Mouse (Mus musculus) adrenal gland, adult (tissue): ENCODE data around the gene Vsig10.
"Not testable (repeated sequence)": the region's sequence is repeated elsewhere in the genome, so short reads cannot be mapped to it uniquely, and the experiment has no call there.

Experiments
- DNase-seq, 2 experiments: peaks; one replicate each; pipeline ENCODE4 v3.0.0; 2022 to 2023; ENCODE audit warnings: low spot score in 1 of 2; ENCODE audit not compliant: inconsistent age in 2 of 2

The Vsig10 gene

DNA sequence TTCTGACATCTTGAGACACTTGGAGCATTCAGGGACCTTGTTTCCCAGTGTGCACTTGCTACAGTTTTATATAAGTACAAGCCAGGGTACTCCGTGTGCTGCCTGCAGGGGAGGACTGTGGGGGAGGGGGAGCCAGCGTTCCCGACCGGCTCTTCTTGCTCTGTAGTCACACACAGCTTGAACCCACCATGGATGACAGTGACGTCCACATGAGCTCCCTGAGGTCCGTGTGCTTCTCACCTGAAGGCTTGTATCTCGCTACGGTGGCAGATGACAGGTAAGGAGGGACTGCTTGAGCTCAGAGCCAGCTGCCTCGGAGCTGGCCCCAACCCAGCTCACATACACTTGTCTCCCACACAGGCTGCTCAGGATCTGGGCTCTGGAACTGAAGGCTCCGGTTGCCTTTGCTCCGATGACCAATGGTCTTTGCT, 57.5 kb downstream of the Vsig10 start:
- DNase-seq: no peak

DNA sequence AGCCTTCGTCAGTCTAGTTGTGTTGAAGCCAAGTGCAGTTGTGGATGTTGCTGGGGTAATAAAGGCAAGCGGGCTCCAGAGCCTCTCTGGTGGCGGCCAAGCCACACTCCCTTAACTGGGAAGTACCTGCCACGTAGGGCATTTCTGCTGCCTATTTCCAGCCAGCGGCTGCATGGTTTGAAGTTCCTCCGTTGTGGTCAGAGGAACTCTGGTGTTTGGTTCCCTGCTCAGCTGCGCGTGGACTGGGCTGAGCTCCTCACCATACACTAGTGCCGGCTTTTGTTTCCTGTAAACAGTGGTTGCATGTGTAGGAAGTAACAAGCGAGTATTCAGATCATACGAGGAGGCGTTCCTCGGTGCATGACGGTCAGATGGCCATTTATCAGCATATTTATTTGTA, 58.8 kb downstream of the Vsig10 start:
- not testable (repeated sequence) for DNase-seq

- DNase-seq: no peak
Observed at GRCm38 (mm10) chr5:117380199-117380598, 61.3 kb downstream of the Vsig10 start.

- DNase-seq: no peak
Observed at GRCm38 (mm10) chr5:117381785-117382184, 62.9 kb downstream of the Vsig10 start.

DNA sequence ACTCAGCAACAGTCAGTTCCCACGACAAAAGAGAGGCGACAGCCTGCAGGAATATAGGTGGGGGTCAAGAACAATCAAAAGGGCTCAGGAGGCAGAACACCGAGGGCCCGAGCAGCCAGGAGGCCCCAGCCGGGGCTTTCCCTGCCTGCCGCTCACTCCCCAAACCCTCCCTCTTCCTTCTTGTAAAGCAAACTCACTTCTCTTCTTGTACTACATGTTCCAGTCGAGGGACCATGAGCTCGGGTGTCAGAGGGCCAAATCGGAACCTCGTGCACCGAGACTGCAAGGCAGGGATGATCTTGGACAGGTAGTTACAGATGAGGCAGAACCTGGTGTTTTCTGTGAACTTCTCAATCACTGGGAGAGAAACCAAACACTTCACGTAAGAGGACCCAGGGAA, 64.3 kb downstream of the Vsig10 start:
- DNase-seq: peak in 1 of 2 experiments; percentile 29

- DNase-seq: peak in 1 of 2 experiments; percentile 82
Observed at GRCm38 (mm10) chr5:117388296-117388751, 69.4 kb downstream of the Vsig10 start.

DNA sequence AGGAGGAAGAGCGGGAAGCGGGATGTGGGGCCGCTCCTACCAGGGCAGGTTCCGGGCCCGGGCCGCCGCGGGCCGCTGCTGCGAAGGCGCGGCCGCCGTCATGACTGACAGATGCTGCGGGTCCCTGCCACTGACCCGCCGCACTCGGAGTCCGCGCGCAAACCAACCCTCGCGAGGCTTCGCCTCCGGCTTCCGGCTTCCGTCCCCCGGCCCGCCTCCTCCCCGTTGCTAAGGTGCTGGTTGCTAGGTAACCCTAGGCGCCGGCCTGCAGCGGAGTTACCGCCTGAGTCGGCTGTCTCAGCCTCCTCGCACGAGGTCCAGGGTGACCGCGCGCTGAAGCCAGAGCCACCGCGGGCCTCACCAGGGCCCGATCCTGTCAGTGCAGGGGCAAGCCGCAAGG, 70.0 kb downstream of the Vsig10 start, which contains the start of gene Rfc5:
Gene Rfc5, minus strand, starts transcription at position 171 of the 400 bp plus-strand sequence.
- DNase-seq: peak; percentile 97

- no peak for DNase-seq
Observed at GRCm38 (mm10) chr5:117390895-117391294, 72.0 kb downstream of the Vsig10 start.

DNA sequence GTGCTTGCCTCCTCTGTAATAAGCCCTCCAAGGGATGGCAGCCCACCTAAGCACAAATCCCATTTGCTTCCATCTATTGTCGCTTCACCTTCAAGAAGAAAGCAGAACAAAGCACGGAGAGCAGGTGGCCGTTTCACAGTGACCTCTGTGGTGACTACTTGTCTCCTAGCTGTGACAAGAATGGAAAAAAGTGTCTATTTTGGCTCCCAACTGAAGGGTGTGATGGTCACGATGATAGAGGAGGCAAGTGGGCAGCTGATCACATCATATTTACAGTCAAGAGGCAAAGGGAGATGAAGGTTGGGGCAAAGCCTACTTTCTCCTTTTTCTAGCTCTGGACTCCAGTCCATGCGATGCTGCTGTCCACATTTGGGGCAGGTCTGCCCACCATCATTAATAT, 77.0 kb downstream of the Vsig10 start:
- no peak for DNase-seq

DNA sequence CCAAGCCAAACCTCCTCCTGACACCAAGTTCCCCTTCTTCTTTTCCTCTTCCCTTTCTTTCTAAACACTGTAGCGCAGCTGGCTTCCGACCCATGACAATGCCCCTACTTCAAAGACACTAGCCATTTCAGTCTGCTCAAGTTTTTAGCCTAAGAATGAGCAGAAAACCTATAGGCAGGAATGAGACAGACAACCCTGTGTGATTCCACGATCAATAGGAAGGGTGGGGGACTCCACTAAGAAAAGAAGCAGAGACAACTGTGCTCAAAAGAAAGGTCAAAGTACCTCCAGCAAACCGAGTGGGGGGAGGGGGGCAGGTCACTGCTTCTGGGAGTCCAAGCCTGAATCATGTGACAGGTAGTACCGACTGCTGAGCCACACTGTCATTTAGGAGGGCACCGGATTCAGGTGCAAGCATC, 77.7 kb downstream of the Vsig10 start:
- DNase-seq: no peak

DNA sequence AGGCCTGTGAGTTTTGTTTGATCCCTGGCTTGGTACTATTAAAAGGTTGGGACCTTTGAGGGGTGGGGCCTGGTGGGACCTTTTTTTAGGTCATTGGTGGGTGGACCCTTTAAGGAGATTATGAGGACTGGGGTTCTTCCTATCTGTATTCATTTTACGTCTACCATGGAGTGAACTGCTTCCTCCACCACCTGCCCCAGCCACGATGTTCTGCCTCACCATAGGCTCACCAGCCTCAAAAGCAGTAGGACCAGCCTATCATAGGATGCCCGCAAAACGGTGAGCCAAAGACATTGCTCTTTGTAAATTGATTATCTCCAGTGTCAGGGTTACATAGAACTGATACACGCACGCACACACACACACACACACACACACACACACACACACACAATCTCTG, 78.5 kb downstream of the Vsig10 start:
- no peak for DNase-seq

GRCm38 (mm10) chr5:117398007-117398550, 79.2 kb downstream of the Vsig10 start:
- DNase-seq: no peak

GRCm38 (mm10) chr5:117399281-117399680, 80.4 kb downstream of the Vsig10 start:
- DNase-seq: no peak

- DNase-seq: no peak
Observed at GRCm38 (mm10) chr5:117403609-117404008, 84.7 kb downstream of the Vsig10 start.
